Comparison of ENCODE assay signal across 14 mouse cellular contexts in genomic region chr11:65287706-65288105, GRCm38 (mm10). TPM values are rescaled to one million over a fixed set of nuclear protein-coding genes. Genes with fewer than 3 reads are reported as not detected.
"Had no signal": no experiment of that assay in that cellular context is flagged by ENCODE, and none has a peak within 500 bp of the region (broad histone marks: within the 10 kb centered on the region; RNA-seq: fewer than 3 reads in every experiment).

No protein-coding gene starts in this region.

- H3K4me3 ChIP-seq: liver, embryonic 13.5 days; neural tube, embryonic 12.5 days; neural tube, embryonic 15.5 days had no signal

- DNase-seq: kidney, adult 9 months; kidney, postnatal 14 days; kidney, postnatal 4 days; liver, embryonic 13.5 days; lung, adult 2 months; lung, postnatal 14 days; lung, postnatal 4 days; midbrain, embryonic 14.5 days; thymus, adult 18-20 months; thymus, postnatal 36 days had no signal

- H3K4me2 ChIP-seq: liver, embryonic 13.5 days; neural tube, embryonic 12.5 days; neural tube, embryonic 15.5 days had no signal

- H3K9me3 ChIP-seq: liver, embryonic 13.5 days; neural tube, embryonic 12.5 days; neural tube, embryonic 15.5 days had no signal

- H3K36me3 ChIP-seq: liver, embryonic 13.5 days; neural tube, embryonic 12.5 days; neural tube, embryonic 15.5 days had no signal

- H3K4me1 ChIP-seq: liver, embryonic 13.5 days; neural tube, embryonic 12.5 days; neural tube, embryonic 15.5 days had no signal

- H3K27ac ChIP-seq: liver, embryonic 13.5 days; neural tube, embryonic 12.5 days; neural tube, embryonic 15.5 days had no signal

- H3K27me3 ChIP-seq: liver, embryonic 13.5 days; neural tube, embryonic 12.5 days; neural tube, embryonic 15.5 days had no signal

- H3K9ac ChIP-seq: liver, embryonic 13.5 days; neural tube, embryonic 12.5 days; neural tube, embryonic 15.5 days had no signal

RNA-seq across cellular contexts. Expression of gene Myocd, which starts 17.9 kb away (rescaled TPM):
- total RNA-seq: megakaryocyte progenitor cell, adult 5-6 weeks; megakaryocyte-erythroid progenitor cell, adult 5-6 weeks had no signal
